Mouse (Mus musculus): ENCODE data around the gene Rcl1.

The Rcl1 gene

GRCm38 (mm10) chr19:29151443-29151842, 50.3 kb downstream of the Rcl1 start:
- no peak for DNase-seq (ENCODE audit: low read depth, low spot score)

GRCm38 (mm10) chr19:29155552-29155951, 54.4 kb downstream of the Rcl1 start:
- no peak for DNase-seq (ENCODE audit: low read depth, low spot score)

- no peak for DNase-seq (ENCODE audit: low read depth, low spot score)
These were observed 55.2 kb downstream of the Rcl1 start for GRCm38 (mm10) chr19:29156417-29156816.

GRCm38 (mm10) chr19:29157678-29158466, 56.7 kb downstream of the Rcl1 start:
- no peak for DNase-seq (ENCODE audit: low read depth, low spot score)

- no peak for DNase-seq (ENCODE audit: low read depth, low spot score)
These were observed 57.3 kb downstream of the Rcl1 start for GRCm38 (mm10) chr19:29158486-29158885.

- no peak for DNase-seq (ENCODE audit: low read depth, low spot score)
These were observed 62.8 kb downstream of the Rcl1 start for GRCm38 (mm10) chr19:29163817-29164527.

- DNase-seq (ENCODE audit: low read depth, low spot score) = no peak
These were observed 63.5 kb downstream of the Rcl1 start for GRCm38 (mm10) chr19:29164528-29165166.

- no peak for DNase-seq (ENCODE audit: low read depth, low spot score)
These were observed 66.8 kb downstream of the Rcl1 start for GRCm38 (mm10) chr19:29167938-29168337.

GRCm38 (mm10) chr19:29180336-29180735, 79.2 kb downstream of the Rcl1 start:
- DNase-seq (ENCODE audit: low read depth, low spot score) = no peak

- DNase-seq (ENCODE audit: low read depth, low spot score) = no peak
These were observed 81.0 kb downstream of the Rcl1 start for GRCm38 (mm10) chr19:29182166-29182565.

GRCm38 (mm10) chr19:29185122-29185521, 83.9 kb downstream of the Rcl1 start:
- DNase-seq (ENCODE audit: low read depth, low spot score) = peak; percentile 67

GRCm38 (mm10) chr19:29185552-29186232, 84.5 kb downstream of the Rcl1 start:
- no peak for DNase-seq (ENCODE audit: low read depth, low spot score)

GRCm38 (mm10) chr19:29188879-29189278, 87.7 kb downstream of the Rcl1 start:
- no peak for DNase-seq (ENCODE audit: low read depth, low spot score)

Measured in ES-CJ7 (cell line).